Mouse (Mus musculus): ENCODE results near the gene Med13l. TPM values are rescaled to one million over a fixed set of nuclear protein-coding genes. Genes with fewer than 3 reads are reported as not detected.
A peak's percentile ranks its signal among the peaks of the same experiment; 100 is the strongest.

Gene Med13l
- polyA plus RNA-seq, 1 experiment from 2014 or later = 7.0 TPM

GRCm38 (mm10) chr5:118550493-118550892 lies 10.0 kb upstream of the Med13l start:
- Histone ChIP-seq H3K9me3 (replicated peaks; ENCODE audit: low read length) (no peaks in the 10 kb centered on the region), H3K4me2 (ENCODE audit: low read length) (no peak overlapping the region), H3K36me3 (ENCODE audit: insufficient read depth, low read length) (no peaks in the 10 kb centered on the region), H3K9ac (ENCODE audit: low read depth, low read length) (no peak overlapping the region), H3K27ac (no peak overlapping the region), H3K27me3 (ENCODE audit: insufficient read depth, low read length) (no peaks in the 10 kb centered on the region), H3K4me1 (replicated peaks; ENCODE audit: insufficient read depth, low read length) (no peaks in the 10 kb centered on the region), H3K4me3 (replicated peaks; ENCODE audit: low read depth, low read length) (no peak overlapping the region)
- 78% methylated on average over 5 of the region's 5 CpGs for WGBS
- no peak for TF ChIP-seq CTCF (IDR thresholded peaks at IDR 0.05; ENCODE audit: low read depth)
- DNase-seq (ENCODE audit: low spot score) (no peak), ATAC-seq (replicated peaks; ENCODE audit: low FRiP score, low read depth) (no peak)

GRCm38 (mm10) chr5:118553290-118553689 lies 7.2 kb upstream of the Med13l start:
- Histone ChIP-seq H3K4me2 (ENCODE audit: low read length) (no peak overlapping the region), H3K9me3 (replicated peaks; ENCODE audit: low read length) (no peaks in the 10 kb centered on the region), H3K4me1 (replicated peaks; ENCODE audit: insufficient read depth, low read length) (no peaks in the 10 kb centered on the region), H3K4me3 (replicated peaks; ENCODE audit: low read depth, low read length) (no peak overlapping the region), H3K27me3 (ENCODE audit: insufficient read depth, low read length) (no peaks in the 10 kb centered on the region), H3K27ac (no peak overlapping the region), H3K36me3 (ENCODE audit: insufficient read depth, low read length) (no peaks in the 10 kb centered on the region), H3K9ac (ENCODE audit: low read depth, low read length) (no peak overlapping the region)
- DNase-seq (ENCODE audit: low spot score) = no peak
- no peak for TF ChIP-seq CTCF (IDR thresholded peaks at IDR 0.05; ENCODE audit: low read depth)
- no peak for ATAC-seq (replicated peaks; ENCODE audit: low FRiP score, low read depth)

- no peak for ATAC-seq (replicated peaks; ENCODE audit: low FRiP score, low read depth)
- Histone ChIP-seq H3K27me3 (ENCODE audit: insufficient read depth, low read length) (no peaks in the 10 kb centered on the region), H3K36me3 (ENCODE audit: insufficient read depth, low read length) (no peaks in the 10 kb centered on the region), H3K27ac (no peak overlapping the region), H3K9me3 (replicated peaks; ENCODE audit: low read length) (no peaks in the 10 kb centered on the region), H3K4me3 (replicated peaks; ENCODE audit: low read depth, low read length) (no peak overlapping the region), H3K4me2 (ENCODE audit: low read length) (no peak overlapping the region), H3K4me1 (replicated peaks; ENCODE audit: insufficient read depth, low read length) (0 out of 2 replicates have a peak, but pooled peaks cover 3% of the 10 kb centered on the region), H3K9ac (ENCODE audit: low read depth, low read length) (no peak overlapping the region)
- no peak for DNase-seq (ENCODE audit: low spot score)
- TF ChIP-seq CTCF (IDR thresholded peaks at IDR 0.05; ENCODE audit: low read depth) = peak; percentile 31; the same call in 1 of the 2 replicates
- WGBS = 98% methylated on average over 4 of the region's 4 CpGs
Measured at GRCm38 (mm10) chr5:118555305-118555704, 5.2 kb upstream of the Med13l start.

GRCm38 (mm10) chr5:118556387-118556937 lies 4.0 kb upstream of the Med13l start:
- Histone ChIP-seq H3K4me3 (replicated peaks; ENCODE audit: low read depth, low read length) (no peak overlapping the region), H3K4me2 (ENCODE audit: low read length) (no peak overlapping the region), H3K4me1 (replicated peaks; ENCODE audit: insufficient read depth, low read length) (0 out of 2 replicates have a peak, but pooled peaks cover 3% of the 10 kb centered on the region), H3K27ac (no peak overlapping the region), H3K9ac (ENCODE audit: low read depth, low read length) (no peak overlapping the region), H3K27me3 (ENCODE audit: insufficient read depth, low read length) (no peaks in the 10 kb centered on the region), H3K9me3 (replicated peaks; ENCODE audit: low read length) (no peaks in the 10 kb centered on the region), H3K36me3 (ENCODE audit: insufficient read depth, low read length) (no peaks in the 10 kb centered on the region)
- no peak for ATAC-seq (replicated peaks; ENCODE audit: low FRiP score, low read depth)
- WGBS = 44% methylated on average over 12 of the region's 12 CpGs
- no peak for TF ChIP-seq CTCF (IDR thresholded peaks at IDR 0.05; ENCODE audit: low read depth)
- no peak for DNase-seq (ENCODE audit: low spot score)

GRCm38 (mm10) chr5:118558841-118559240 lies 1.6 kb upstream of the Med13l start:
- no peak for DNase-seq (ENCODE audit: low spot score)
- WGBS = 87% methylated on average over 6 of the region's 6 CpGs
- no peak for TF ChIP-seq CTCF (IDR thresholded peaks at IDR 0.05; ENCODE audit: low read depth)

GRCm38 (mm10) chr5:118559584-118560384 lies 695 bp upstream of the Med13l start:
- Histone ChIP-seq H3K9me3 (replicated peaks; ENCODE audit: low read length) (no peaks in the 10 kb centered on the region), H3K4me2 (ENCODE audit: low read length) (peak overlapping the region; percentile 87), H3K4me3 (replicated peaks; ENCODE audit: low read depth, low read length) (peak overlapping the region; percentile 82), H3K9ac (ENCODE audit: low read depth, low read length) (peak overlapping the region; percentile 92), H3K27ac (peak overlapping the region; percentile 92), H3K4me1 (replicated peaks; ENCODE audit: insufficient read depth, low read length) (0 out of 2 replicates have a peak, but pooled peaks cover 3% of the 10 kb centered on the region), H3K36me3 (ENCODE audit: insufficient read depth, low read length) (no peaks in the 10 kb centered on the region), H3K27me3 (ENCODE audit: insufficient read depth, low read length) (no peaks in the 10 kb centered on the region)
- DNase-seq (ENCODE audit: low spot score) (peak; percentile 91), ATAC-seq (replicated peaks; ENCODE audit: low FRiP score, low read depth) (peak; percentile 91)
- WGBS = 2% methylated on average over 45 of the region's 101 CpGs
- peak; percentile 24; the same call in 1 of the 2 replicates for TF ChIP-seq CTCF (IDR thresholded peaks at IDR 0.05; ENCODE audit: low read depth)

More at GRCm38 (mm10) chr5:118558841-118559240, 1.6 kb upstream of the Med13l start:
- no peak overlapping the region for H3K9ac ChIP-seq (ENCODE audit: low read depth, low read length)
- H3K9me3 ChIP-seq (replicated peaks; ENCODE audit: low read length) = no peaks in the 10 kb centered on the region
- H3K4me1 ChIP-seq (replicated peaks; ENCODE audit: insufficient read depth, low read length) = 0 out of 2 replicates have a peak, but pooled peaks cover 3% of the 10 kb centered on the region
- H3K4me2 ChIP-seq (ENCODE audit: low read length) = no peak overlapping the region
- no peak for ATAC-seq (replicated peaks; ENCODE audit: low FRiP score, low read depth)
- no peak overlapping the region for H3K4me3 ChIP-seq (replicated peaks; ENCODE audit: low read depth, low read length)
- no peaks in the 10 kb centered on the region for H3K27me3 ChIP-seq (ENCODE audit: insufficient read depth, low read length)
- H3K36me3 ChIP-seq (ENCODE audit: insufficient read depth, low read length) = no peaks in the 10 kb centered on the region
- H3K27ac ChIP-seq = no peak overlapping the region

Data from kidney, postnatal 0 days (tissue).